Mouse (Mus musculus): ENCODE data around the gene Ier3. TPM values are rescaled to one million over a fixed set of nuclear protein-coding genes. Genes with fewer than 3 reads are reported as not detected.
"Not testable (repeated sequence)": the region's sequence is repeated elsewhere in the genome, so short reads cannot be mapped to it uniquely, and the experiment has no call there.

Ier3 gene
- total RNA-seq, 2 experiments from 2014 or later, result 10.6 to 13.6 TPM

GRCm38 (mm10) chr17:35833894-35834293 is 12.4 kb downstream of the Ier3 start:
- intact Hi-C loops (cut with DNase I), result no loop called here
- no peak for DNase-seq (ENCODE audit: low spot score in 2 of 2)

DNA sequence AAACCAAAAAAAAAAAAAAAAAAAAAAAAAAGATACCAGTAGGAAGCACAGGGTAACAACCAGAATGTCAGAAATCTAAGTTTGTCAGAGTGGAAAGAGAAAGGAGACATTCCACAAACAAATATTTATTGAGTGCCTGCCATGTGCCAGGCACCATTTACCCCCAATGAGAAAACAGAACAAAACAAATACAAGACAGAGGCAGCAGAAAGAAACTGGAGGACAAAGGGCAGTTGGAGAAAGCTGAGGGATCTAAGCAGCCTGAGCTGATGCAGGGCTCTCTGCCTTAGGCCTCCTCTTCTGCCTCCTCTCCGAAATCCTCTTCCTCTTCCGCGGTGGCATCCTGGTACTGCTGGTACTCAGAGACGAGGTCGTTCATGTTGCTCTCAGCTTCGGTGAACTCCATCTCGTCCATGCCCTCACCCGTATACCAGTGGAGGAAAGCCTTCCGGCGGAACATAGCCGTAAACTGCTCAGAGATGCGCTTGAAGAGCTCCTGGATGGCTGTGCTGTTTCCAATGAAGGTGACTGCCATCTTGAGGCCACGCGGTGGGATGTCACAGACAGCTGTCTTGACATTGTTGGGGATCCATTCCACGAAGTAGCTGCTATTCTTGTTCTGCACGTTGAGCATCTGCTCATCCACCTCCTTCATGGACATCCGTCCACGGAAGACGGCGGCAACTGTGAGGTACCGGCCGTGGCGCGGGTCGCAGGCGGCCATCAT is 13.4 kb downstream of the Ier3 start:
- DNase-seq (ENCODE audit: low spot score in 2 of 2), result peak; percentile 25 to 53
- intact Hi-C loops (cut with DNase I), result loop anchor here (5.0 kb wide), 1 partner anchor 82 kb away; the partner anchor contains the start of genes Mrps18b and Ppp1r10

DNA sequence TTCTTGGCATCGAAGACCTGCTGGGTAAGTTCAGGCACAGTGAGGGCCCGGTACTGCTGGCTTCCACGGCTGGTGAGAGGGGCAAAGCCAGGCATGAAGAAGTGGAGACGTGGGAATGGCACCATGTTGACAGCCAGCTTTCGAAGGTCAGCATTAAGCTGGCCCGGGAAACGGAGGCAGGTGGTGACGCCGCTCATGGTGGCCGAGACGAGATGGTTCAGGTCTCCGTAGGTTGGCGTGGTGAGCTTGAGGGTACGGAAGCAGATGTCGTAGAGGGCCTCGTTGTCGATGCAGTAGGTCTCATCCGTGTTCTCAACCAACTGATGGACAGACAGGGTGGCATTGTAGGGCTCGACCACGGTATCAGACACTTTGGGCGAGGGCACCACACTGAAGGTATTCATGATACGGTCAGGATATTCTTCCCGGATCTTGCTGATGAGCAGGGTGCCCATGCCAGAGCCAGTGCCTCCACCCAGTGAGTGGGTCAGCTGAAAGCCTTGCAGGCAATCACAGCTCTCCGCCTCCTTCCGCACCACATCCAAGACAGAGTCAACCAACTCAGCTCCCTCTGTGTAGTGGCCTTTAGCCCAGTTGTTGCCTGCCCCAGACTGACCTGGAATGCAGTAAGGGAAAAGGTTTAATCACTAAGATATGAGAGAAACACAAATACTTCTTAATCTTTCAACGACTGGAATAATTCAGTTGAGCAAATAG is 14.1 kb downstream of the Ier3 start:
- peak; percentile 49 for DNase-seq (ENCODE audit: low spot score in 2 of 2)
- intact Hi-C loops (cut with DNase I), result loop anchor here (2.0 to 5.0 kb wide), 2 partner anchors 37 to 82 kb away; partner anchors contain the start of genes Mrps18b and Ppp1r10

GRCm38 (mm10) chr17:35836178-35836965 is 14.9 kb downstream of the Ier3 start:
- intact Hi-C loops (cut with DNase I), result loop anchor here (2.0 to 5.0 kb wide), 2 partner anchors 36 to 81 kb away; partner anchors contain the start of genes Mrps18b and Ppp1r10
- peak; percentile 81 to 87 for DNase-seq (ENCODE audit: low spot score in 2 of 2)

DNA sequence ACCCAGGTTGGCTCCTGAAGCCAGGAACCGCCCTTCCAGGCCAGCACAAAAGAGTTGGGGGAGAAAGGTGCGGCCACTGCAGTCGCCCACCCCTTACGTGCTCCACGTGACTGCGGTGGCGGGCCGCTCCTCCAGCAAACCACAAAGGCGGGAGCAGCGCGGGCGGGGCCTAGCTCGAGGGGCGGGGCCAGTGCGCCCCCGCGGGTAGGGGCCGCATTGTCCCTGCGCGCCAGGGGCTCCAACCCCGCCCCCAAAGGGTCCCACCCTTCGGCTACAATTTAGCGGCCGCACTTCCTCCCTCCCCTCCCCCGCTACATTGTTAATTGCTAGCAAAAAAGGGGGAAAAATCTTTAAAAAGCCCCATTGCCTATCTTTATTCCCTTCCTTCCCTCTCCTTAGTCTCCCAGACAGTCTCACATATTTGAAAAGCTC is 15.5 kb downstream of the Ier3 start:
- intact Hi-C loops (cut with DNase I), result loop anchor here (2.0 to 5.0 kb wide), 2 partner anchors 36 to 80 kb away; partner anchors contain the start of genes Mrps18b and Ppp1r10
- DNase-seq (ENCODE audit: low spot score in 2 of 2), result peak; percentile 84 to 86

GRCm38 (mm10) chr17:35837487-35837886 is 16.0 kb downstream of the Ier3 start:
- intact Hi-C loops (cut with DNase I), result loop anchor here (2.0 to 5.0 kb wide), 2 partner anchors 35 to 80 kb away; partner anchors contain the start of genes Mrps18b and Ppp1r10
- peak in 1 of 2 experiments; percentile 47 for DNase-seq (ENCODE audit: low spot score in 2 of 2)

DNA sequence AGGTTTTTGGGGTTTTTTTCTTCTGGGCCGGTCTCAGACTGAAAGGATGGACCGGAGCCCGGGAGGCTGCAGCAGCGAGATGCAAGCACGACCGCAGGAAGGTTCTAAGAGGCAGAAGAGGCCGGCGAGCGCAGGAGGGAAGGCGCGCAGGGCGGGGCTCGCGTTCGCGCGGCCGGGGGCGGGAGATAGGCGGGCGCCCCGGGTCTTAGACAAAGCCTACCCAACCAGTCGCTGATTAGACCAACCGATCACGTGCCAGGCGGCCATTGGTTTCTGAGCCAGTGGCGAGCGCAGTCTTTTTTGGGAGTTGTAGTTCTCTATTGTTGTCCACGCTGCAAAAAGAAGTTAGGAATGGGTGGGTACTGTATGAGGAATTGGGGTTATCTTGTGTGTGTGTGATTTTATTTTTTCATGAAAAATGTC is 16.6 kb downstream of the Ier3 start, which contains the start of gene Tubb5:
TSS of gene Tubb5 (minus strand) at position 185 of the 423 bp plus-strand sequence.
- peak; percentile 96 to 98 for DNase-seq (ENCODE audit: low spot score in 2 of 2)
- intact Hi-C loops (cut with DNase I), result loop anchor here (5.0 kb wide), 1 partner anchor 79 kb away; the partner anchor contains the start of genes Mrps18b and Ppp1r10

DNA sequence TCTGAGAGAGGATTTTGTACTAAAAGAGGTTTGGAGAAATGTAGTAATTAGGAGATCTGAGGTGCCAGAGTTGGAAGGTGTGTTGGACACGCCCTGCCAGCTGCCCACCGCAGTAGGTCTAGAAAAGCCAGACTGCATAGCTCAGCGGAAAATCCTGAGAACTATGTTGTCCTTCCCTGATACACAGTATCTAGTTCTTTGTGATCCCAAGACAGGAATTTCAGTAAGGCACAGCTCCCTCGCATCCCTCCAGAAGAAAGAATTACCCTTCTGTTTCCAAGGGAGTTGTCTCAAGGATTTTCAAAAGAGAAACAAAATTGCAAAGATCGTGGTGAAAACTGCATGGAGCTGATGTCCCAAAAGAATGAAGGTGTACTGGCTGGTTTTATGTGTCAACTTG is 17.1 kb downstream of the Ier3 start:
- no peak for DNase-seq (ENCODE audit: low spot score in 2 of 2)
- intact Hi-C loops (cut with DNase I), result loop anchor here (5.0 kb wide), 1 partner anchor 79 kb away; the partner anchor contains the start of genes Mrps18b and Ppp1r10

DNA sequence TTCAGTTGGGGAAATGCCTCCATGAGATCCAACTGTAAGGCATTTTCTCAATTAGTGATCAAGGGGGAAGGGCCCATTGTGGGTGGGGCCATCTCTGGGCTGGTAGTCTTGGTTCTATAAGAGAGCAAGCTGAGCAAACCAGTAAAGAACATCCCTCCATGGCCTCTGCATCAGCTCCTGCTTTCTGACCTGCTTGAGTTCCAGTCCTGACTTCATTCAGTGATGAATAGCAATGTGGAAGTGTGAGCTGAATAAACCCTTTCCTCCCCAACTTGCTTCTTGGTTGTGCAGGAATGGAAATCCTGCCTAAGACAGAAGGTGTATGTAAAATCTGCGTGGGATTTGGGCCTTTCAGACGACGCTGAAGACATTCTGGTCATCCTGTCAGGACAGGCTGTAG is 17.5 kb downstream of the Ier3 start:
- not testable (repeated sequence) for DNase-seq (ENCODE audit: low spot score in 2 of 2)
- intact Hi-C loops (cut with DNase I), result loop anchor here (5.0 kb wide), 1 partner anchor 78 kb away; the partner anchor contains the start of genes Mrps18b and Ppp1r10

- intact Hi-C loops (cut with DNase I), result no loop called here
- no peak for DNase-seq (ENCODE audit: low spot score in 2 of 2)
Measured at GRCm38 (mm10) chr17:35840561-35840960, 19.1 kb downstream of the Ier3 start.

DNA sequence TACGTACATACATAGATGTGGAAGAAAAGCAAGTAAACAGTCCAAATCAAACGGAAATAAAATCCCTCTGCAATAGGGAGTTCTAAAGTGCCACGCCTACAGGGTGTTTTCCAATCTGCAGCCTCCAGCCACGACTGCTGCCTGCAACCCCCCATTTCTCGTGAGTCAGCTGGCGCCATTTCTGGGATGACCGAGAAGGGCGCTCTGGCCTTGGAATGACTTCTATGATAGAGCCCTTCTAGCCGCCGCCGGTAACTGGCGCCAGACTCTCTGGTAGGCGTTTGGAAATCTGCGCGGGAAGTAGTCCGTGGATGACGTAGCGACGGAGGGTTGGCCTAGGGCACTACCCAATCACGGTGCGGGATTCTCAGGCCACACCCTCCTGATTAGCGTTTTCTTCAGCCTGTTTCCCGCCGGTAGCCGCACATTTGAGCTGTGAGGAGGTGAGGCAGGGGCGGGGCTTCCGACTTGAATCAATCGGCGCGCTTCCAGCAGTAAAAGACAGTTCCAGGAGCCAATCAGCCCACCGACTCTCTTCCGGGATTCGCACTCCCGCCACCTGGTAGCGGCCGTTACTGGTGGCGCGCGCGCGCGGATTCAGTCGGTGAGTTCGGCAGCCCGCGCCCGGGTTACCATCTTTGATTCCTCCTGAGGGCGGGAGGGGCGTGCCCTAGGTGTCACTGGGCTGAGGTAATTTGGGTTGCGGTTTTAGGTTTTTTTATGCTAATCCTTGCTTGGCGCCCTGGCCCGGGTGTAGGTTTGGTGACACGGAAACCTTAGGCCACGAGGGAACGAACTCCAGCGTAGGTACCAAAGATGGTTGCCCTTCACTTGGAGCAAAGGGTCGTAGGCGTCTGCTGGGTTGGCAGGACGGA is 19.8 kb downstream of the Ier3 start, which contains the start of gene Mdc1:
TSS of gene Mdc1 (plus strand) at position 440 of the 875 bp plus-strand sequence.
- peak; percentile 99 for DNase-seq (ENCODE audit: low spot score in 2 of 2)
- intact Hi-C loops (cut with DNase I), result no loop called here

DNA sequence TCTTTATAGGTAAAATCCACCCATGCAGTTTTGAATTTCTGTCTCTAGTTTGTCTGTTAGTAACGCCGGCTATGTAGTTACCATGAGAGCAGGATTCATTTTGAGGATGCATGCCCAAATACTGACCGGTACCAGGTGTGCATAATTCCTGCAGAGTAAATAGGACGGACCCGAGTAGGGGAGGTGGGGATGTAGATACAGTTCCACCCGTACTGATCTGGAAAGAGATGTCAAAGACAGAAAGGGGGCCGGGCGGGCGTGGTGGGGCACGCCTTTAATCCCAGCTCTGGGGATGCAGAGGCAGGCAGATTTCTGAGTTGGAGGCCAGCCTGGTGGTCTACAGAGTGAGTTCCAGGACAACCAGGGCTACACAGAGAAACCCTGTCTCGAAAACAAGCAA is 20.5 kb downstream of the Ier3 start:
- no peak for DNase-seq (ENCODE audit: low spot score in 2 of 2)
- intact Hi-C loops (cut with DNase I), result no loop called here

DNA sequence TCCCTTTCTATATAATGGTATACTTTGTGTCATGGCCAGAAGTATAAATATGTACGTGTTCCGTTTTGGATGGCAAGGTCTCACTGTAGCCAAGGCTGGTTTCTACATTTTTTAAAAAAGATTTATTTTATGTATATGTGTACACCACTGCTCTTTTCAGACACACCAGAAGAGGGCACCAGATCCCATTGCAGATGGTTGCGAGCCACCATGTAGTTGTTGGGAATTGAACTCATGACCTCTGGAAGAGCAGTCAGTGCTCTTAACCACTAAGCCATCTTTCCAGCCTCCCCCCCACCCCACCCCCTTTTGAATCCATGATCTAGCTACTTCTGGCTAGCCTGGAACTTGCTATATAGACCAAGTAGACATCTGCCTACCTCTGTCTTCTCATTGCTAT is 22.0 kb downstream of the Ier3 start:
- intact Hi-C loops (cut with DNase I), result no loop called here
- DNase-seq (ENCODE audit: low spot score in 2 of 2), result no peak

- intact Hi-C loops (cut with DNase I), result no loop called here
- peak in 1 of 2 experiments; percentile 47 for DNase-seq (ENCODE audit: low spot score in 2 of 2)
Measured at GRCm38 (mm10) chr17:35848112-35848511, 26.6 kb downstream of the Ier3 start.

GRCm38 (mm10) chr17:35850974-35851373 is 29.5 kb downstream of the Ier3 start:
- intact Hi-C loops (cut with DNase I), result no loop called here
- no peak for DNase-seq (ENCODE audit: low spot score in 2 of 2)

- DNase-seq (ENCODE audit: low spot score in 2 of 2), result no peak
- intact Hi-C loops (cut with DNase I), result no loop called here
Measured at GRCm38 (mm10) chr17:35859371-35859770, 37.9 kb downstream of the Ier3 start.

DNA sequence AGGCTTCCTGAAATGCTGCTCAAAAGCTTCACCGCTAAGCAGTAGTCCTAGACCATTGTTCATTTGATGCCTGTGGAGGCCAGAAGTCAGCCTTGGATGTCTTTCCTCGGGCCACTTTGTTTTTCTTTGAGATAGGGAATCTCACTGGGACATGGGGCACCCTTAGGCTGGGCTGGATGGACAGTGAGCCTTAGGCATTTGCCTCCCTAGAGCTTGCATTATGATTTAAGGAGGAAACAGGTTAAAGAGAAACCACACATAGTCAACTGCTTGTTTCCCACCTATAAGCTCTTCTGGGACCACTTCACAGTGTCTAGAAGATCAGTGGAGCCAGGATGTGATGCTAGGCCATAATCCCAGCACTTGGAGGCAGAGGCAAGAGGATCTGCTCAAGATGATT is 38.4 kb downstream of the Ier3 start:
- intact Hi-C loops (cut with DNase I), result no loop called here
- DNase-seq (ENCODE audit: low spot score in 2 of 2), result no peak

- DNase-seq (ENCODE audit: low spot score in 2 of 2), result no peak
- intact Hi-C loops (cut with DNase I), result no loop called here
Measured at GRCm38 (mm10) chr17:35860831-35861197, 39.3 kb downstream of the Ier3 start.

All from left cerebral cortex, postnatal 36 days (tissue).